Mouse (Mus musculus) cerebellum, postnatal 36 days (tissue): ENCODE data around the gene Lonp1.
"Not testable (repeated sequence)": the region's sequence is repeated elsewhere in the genome, so short reads cannot be mapped to it uniquely, and the experiment has no call there.

Experiments
- DNase-seq, 2 experiments: peaks; one replicate each; pipeline ENCODE4 v3.0.0; 2021 to 2022; ENCODE audit warnings: mixed read lengths in 2 of 2

The Lonp1 gene

DNA sequence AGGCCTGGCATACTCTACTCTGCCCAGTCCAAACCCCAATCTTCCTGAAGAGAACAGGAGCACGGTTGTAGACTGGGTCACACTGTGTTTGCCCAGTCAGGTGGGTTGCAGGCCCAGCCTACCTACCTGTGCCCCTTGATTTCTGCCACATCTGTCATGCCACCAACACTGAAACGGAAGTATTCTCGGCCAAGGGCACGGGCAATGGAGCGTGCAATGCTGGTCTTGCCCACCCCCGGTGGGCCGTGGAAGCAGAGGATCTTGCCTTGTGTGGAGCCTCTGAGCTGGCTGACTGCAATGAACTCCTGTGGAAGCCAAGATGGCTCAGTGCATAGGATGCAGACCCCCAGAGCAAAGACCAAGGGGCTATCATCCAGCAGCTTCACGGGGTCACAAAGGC, 9.1 kb downstream of the Lonp1 start:
- no peak for DNase-seq

DNA sequence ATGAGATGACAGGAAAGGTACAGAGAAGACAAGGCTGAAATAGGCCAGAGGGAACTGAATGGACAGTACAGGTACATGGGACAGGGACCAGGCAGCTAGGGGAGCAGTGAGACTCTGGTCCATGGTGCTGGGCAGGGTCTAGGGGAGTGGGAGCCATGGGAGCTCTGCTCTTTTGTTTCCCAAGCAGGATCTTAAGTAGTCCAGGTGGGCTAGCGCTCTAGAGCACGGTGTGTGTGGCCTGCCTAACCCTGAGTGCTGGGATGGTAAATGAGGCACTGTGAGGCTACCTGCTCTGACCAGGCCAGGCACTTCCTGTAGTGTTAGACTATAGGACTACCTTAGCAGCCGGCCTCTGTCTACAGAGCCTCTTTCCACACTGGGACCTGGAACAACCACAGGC, 10.0 kb downstream of the Lonp1 start:
- DNase-seq: no peak

GRCm38 (mm10) chr17:56615792-56616191, 10.9 kb downstream of the Lonp1 start:
- no peak for DNase-seq

DNA sequence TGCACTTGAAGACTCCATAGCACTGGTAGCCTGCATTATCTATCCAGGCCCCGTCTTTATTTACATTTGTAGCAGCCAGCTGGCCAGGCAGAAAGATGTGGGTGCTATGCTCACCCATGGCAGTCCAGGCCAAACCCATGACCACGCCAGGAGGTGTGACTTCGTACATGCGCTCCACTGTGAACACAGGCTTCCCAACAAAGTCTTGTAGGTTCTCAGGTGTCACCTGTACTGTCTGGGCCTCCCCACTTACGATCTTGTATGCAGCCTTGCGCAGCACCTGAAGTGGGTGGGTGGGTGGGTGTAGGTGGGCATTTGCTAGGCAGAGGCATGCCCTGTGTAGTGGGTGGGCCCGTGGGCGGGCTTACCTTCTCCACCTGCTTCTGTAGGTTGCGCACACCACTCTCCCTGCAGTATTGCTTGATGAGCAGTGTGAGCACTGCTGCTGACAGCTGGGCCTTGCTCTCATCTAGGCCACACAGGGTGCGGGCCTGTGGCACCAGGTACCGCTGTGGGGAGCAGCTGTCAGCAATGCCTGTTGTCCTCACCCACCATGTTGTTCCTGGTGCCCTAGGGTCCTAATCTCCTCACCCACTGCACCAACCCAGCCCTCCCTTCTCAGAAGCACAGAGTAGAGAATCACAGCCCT, 11.4 kb downstream of the Lonp1 start:
- no peak for DNase-seq

- peak in 1 of 2 experiments; percentile 31 for DNase-seq
Measured at GRCm38 (mm10) chr17:56614391-56615135, 12.1 kb downstream of the Lonp1 start.

DNA sequence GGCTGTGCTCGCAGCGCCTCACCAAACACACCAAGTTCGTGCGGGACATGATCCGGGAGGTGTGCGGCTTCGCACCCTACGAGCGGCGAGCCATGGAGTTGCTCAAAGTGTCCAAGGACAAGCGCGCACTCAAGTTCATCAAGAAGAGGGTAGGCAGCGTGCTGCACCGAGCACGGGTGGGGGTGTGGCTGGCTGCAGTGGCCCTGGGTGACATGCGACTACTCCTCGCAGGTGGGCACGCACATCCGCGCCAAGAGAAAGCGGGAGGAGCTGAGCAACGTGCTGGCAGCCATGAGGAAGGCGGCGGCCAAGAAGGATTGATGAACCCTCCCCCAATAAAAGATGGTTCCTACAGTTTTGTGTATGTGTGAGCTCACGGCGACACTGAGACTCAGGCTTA, 12.8 kb downstream of the Lonp1 start:
- not testable (repeated sequence) for DNase-seq

DNA sequence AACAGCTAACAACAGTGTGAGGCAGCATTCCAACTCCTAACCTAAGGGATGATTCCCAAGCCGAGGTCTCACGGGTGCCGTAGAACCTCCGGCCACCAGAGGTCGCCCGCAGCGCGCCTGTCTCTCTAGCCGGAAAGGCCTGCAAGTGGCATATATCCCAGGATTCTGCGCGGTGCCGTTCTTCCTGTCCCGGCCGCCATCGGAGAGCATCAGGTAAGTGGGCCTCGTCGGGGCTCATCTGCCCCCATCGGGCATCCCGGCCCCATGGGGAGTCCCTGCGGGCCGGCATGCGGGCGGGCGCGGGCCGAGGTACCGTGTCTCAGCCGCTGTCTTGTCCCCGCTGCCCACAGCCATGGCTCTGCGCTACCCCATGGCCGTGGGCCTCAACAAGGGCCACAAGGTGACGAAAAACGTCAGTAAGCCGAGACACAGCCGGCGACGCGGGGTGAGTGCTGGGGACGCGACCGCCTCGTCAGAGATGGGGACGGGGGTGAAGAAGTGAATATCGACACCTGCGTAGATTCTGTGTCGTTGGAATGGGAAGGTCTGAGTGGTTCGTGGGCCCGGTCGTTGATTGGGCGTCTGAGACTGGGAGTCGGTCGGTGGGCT, 13.3 kb downstream of the Lonp1 start, which contains the start of gene Rpl36:
Rpl36 (plus strand) TSS at position 181 of the 609 bp plus-strand sequence.
- DNase-seq: peak; percentile 98 to 99

DNA sequence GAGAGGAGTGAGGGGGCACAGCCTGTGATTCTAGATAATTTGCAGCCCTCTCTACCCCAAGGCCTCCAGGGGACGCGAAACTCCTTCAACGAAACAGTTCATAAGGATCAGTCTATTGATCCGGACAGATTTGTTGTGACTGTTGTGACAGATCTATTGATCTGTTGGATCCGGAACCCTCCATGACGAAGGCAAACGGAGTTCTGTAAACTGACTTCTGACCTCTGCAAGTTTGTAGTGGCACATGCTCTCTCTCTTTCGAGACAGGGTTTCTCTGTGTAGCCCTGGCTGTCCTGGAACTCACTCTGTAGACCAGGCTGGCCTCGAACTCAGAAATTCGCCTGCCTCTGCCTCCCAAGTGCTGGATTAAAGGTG, 14.1 kb downstream of the Lonp1 start:
- DNase-seq: not testable (repeated sequence)

DNA sequence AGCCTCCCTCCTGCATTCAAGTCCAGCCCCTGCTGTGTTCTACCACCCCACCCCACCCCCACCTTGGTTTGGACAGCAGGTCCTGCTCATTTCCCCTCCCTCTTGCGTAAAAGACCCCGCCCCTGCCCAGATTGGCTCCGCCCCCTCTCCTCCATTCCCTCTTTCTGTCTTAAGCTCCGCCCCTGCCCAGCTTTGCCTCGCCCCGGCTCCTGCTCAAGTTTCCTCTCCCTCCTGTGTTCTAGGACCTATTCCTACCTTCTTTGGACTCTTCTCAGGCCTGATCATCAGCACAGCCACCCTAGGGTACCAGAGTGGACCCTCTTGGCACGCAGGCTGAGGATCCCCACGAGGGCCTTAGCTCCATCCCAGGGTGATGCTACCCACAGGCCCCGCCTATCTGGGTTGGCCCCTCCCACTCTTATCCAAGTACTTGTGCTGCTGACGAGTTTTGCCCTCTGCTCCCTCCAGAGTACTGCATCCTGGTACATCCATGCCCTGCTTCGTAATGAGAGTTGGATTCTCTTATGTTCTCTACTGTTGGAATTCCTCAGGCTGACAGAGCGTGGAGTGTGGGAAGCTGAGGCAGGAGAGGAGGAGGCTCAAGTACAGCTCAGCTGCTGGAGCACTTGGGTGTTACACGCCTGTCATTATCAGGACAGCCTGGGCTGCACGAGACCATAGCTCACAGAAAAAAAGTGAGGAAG, 14.7 kb downstream of the Lonp1 start:
- no peak for DNase-seq

GRCm38 (mm10) chr17:56611323-56611722, 15.4 kb downstream of the Lonp1 start:
- no peak for DNase-seq

GRCm38 (mm10) chr17:56609452-56610171, 17.1 kb downstream of the Lonp1 start, which contains the start of gene 2410015M20Rik:
Gene 2410015M20Rik (minus strand): TSS chr17:56609771.
- peak; percentile 94 to 97 for DNase-seq

DNA sequence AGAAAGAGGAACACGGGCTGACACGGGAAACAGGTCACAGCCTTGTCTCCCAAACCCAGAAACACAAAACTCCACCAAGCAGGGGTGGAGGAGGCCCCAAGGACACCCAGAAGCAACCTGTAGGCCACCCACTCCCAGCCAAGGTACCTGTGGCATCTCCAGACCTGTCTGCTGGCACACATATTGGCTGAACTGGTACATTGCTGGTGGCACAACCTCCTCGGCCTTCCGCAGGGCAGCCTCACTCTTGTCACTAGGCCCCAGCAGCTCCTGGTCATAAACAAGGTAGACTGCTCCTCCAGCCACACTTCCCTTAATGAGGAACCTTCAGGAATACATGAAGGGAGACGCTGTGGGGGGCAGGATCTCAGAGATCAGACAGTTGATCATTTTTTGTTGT, 18.0 kb downstream of the Lonp1 start:
- no peak for DNase-seq

GRCm38 (mm10) chr17:56607521-56608062, 19.1 kb downstream of the Lonp1 start:
- no peak for DNase-seq

- DNase-seq: no peak
Measured at GRCm38 (mm10) chr17:56605431-56605830, 21.3 kb downstream of the Lonp1 start.

GRCm38 (mm10) chr17:56604422-56604821, 22.3 kb downstream of the Lonp1 start:
- no peak for DNase-seq

DNA sequence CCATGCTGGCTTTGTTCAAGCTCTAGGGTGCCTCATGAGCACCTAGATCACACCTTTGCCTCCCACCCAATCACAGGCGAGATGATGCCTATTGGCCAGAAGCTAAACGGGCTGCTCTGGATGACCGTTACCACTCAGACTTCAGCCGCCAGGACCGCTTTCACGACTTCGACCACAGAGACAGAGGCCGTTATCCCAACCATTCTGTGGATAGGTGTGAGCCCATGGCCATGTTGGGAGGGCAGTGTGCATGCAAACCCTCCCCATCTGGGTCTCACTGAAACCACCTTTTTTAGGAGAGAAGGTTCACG, 22.7 kb downstream of the Lonp1 start:
- DNase-seq: no peak

GRCm38 (mm10) chr17:56603186-56604069, 23.3 kb downstream of the Lonp1 start:
- peak; percentile 49 to 58 for DNase-seq

- peak; percentile 31 to 34 for DNase-seq
Measured at GRCm38 (mm10) chr17:56593527-56594271, 33.0 kb downstream of the Lonp1 start.

GRCm38 (mm10) chr17:56592553-56592952, 34.1 kb downstream of the Lonp1 start:
- no peak for DNase-seq

GRCm38 (mm10) chr17:56588921-56589320, 37.8 kb downstream of the Lonp1 start:
- no peak for DNase-seq

DNA sequence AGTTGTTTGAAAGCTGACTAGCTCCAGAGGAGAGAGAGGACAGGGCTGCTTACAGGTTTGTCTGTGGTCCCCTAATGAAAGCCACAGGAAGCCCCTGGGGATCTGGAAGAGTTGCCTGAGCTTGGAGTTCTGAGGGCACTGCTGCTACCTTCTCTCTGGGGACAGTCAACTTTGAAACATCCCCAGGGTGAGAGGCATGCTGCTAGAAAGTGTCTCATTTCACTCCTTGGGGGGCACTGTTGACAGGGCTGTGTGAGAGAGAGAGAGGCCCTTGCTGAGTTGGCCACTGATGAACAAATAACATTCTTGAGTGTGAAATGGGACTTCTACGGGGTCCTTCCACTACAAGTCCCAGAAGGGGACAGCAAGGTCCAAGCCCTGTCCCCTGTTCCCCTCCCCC, 38.9 kb downstream of the Lonp1 start:
- DNase-seq: no peak
